Mouse (Mus musculus): ENCODE results near the gene Fxyd5. TPM values are rescaled to one million over a fixed set of nuclear protein-coding genes. Genes with fewer than 3 reads are reported as not detected.

Fxyd5 gene
- polyA plus RNA-seq, 1 experiment from 2014 or later: 9.1 TPM

DNA sequence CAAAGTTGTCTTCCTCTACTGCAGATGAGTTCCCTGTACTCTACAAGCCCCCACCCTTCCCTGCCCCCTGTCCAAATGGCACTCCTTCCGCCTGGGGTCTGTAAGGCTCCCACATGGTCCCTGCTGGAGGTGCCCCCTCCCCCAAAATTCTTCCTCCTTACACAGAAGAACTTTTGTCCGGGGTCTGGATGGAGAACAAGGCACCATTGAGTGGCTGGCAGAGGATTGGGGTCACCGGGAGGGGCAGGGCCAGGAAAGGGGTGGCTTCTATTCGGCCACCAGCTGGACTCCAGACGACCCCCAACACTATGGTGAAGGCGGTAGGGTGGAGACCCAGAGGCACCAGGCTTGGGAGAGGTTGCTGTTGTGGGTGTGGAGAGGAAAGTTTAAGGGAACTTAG lies 35.2 kb upstream of the Fxyd5 start:
- Histone ChIP-seq H3K4me1 (peaks cover 27% of the 10 kb centered on the region), H3K36me3 (replicated peaks) (no peaks in the 10 kb centered on the region), H3K4me3 (no peak overlapping the region), H3K27ac (replicated peaks) (peak overlapping the region; percentile 69), H3K9me3 (no peaks in the 10 kb centered on the region), H3K27me3 (replicated peaks; ENCODE audit: low read depth, poor library complexity, severe bottlenecking) (no peaks in the 10 kb centered on the region)
- DNase-seq (ENCODE audit: low spot score): peak; percentile 43
- 27% methylated on average over 6 of the region's 6 CpGs for WGBS

- no peaks in the 10 kb centered on the region for H3K36me3 ChIP-seq (replicated peaks)
- no peaks in the 10 kb centered on the region for H3K27me3 ChIP-seq (replicated peaks; ENCODE audit: low read depth, poor library complexity, severe bottlenecking)
- peaks cover 27% of the 10 kb centered on the region for H3K4me1 ChIP-seq
- DNase-seq (ENCODE audit: low spot score): no peak
- peak within 1 kb of the TSS; percentile 69 for H3K27ac ChIP-seq (replicated peaks)
- H3K9me3 ChIP-seq: no peaks in the 10 kb centered on the region
- 42% methylated on average over 5 of the region's 5 CpGs for WGBS
- H3K4me3 ChIP-seq: no peak within 1 kb of the TSS
Observed at GRCm38 (mm10) chr7:31076492-31076891, 34.2 kb upstream of the Fxyd5 start, which contains the start of gene Fxyd3. Fxyd3 (minus strand) TSS chr7:31076704.

DNA sequence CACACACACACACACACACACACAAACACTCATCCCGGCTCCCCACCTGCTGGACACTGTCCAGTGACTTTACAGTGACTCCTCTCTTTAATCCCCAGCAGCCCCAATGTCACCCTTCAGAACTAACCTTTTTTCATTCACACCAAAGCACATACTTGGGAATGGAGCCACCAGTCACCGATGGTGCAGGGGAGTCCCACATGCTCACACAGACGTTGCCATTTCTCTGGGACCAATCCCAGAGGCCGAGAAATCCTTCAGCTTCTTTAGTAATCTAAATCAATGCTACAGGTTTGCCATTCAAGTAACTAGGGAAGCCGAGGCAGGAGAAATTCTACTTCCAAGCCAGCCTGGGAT lies 32.4 kb upstream of the Fxyd5 start:
- no peak overlapping the region for H3K4me3 ChIP-seq
- H3K27me3 ChIP-seq (replicated peaks; ENCODE audit: low read depth, poor library complexity, severe bottlenecking): no peaks in the 10 kb centered on the region
- no peaks in the 10 kb centered on the region for H3K9me3 ChIP-seq
- 79% methylated on average over 5 of the region's 5 CpGs for WGBS
- 0 out of 2 replicates have a peak overlapping the region, but pooled peaks have one; percentile 10 for H3K27ac ChIP-seq (replicated peaks)
- no peak for DNase-seq (ENCODE audit: low spot score)
- peaks cover 27% of the 10 kb centered on the region for H3K4me1 ChIP-seq
- H3K36me3 ChIP-seq (replicated peaks): no peaks in the 10 kb centered on the region

DNA sequence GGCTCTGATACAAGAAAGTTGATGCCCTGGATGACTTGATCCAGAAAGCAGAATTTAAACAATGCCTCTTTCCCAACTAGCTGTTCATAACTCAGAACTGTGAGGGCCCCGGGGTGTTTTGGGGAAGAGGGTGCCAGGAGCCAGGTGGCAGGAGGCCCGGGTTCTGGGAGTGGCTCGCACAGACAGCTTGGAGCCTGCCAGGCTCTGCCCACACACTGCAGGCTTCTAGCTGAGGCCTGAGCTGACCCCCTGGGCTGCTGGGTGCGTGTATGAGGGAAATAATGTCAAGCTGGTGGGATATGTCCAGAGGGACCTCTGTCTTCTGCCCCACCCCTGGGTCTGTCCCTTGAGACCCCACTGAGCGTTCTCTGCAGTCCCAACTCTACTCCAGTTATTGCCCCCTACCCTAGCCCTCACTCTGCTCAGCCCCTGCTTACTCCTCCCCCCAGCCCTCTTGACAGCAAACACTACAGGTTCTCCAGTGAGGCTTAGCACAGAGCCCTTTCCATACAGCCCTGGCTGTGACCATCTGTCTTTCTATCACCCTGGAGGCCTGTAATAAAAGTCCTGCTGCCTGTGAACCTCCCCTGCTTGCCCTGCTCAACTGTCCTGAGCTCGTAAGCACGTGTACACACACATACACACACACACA lies 31.9 kb upstream of the Fxyd5 start:
- Histone ChIP-seq H3K4me3 (no peak overlapping the region), H3K4me1 (peaks cover 27% of the 10 kb centered on the region), H3K27me3 (replicated peaks; ENCODE audit: low read depth, poor library complexity, severe bottlenecking) (no peaks in the 10 kb centered on the region), H3K27ac (replicated peaks) (0 out of 2 replicates have a peak overlapping the region, but pooled peaks have one; percentile 10), H3K36me3 (replicated peaks) (no peaks in the 10 kb centered on the region), H3K9me3 (no peaks in the 10 kb centered on the region)
- no peak for DNase-seq (ENCODE audit: low spot score)
- 68% methylated on average over 7 of the region's 7 CpGs for WGBS

DNA sequence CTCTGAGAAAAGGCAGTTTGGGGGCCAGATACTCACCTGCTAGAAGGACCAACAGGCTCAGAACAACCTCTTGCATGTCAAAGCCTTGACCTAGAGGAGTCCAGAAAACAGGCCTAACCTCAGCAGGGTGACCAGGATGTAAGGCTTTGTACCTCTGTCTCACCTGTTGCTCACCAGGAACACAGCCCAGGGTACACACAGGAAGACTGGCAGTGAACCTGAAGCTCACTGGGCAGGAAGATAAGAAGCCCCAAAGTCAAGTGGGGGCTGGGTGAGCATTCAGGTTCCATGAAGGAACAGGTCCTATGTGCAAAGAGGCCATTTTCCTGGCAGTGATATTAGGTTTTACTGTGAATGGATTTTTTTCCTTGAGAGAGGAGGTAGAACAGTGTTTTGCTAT lies 31.3 kb upstream of the Fxyd5 start:
- Histone ChIP-seq H3K4me3 (no peak overlapping the region), H3K36me3 (replicated peaks) (no peaks in the 10 kb centered on the region), H3K27me3 (replicated peaks; ENCODE audit: low read depth, poor library complexity, severe bottlenecking) (no peaks in the 10 kb centered on the region), H3K9me3 (no peaks in the 10 kb centered on the region), H3K4me1 (peaks cover 27% of the 10 kb centered on the region), H3K27ac (replicated peaks) (no peak overlapping the region)
- no peak for DNase-seq (ENCODE audit: low spot score)

GRCm38 (mm10) chr7:31072326-31072725 lies 30.0 kb upstream of the Fxyd5 start:
- H3K4me1 ChIP-seq: peaks cover 18% of the 10 kb centered on the region
- no peaks in the 10 kb centered on the region for H3K36me3 ChIP-seq (replicated peaks)
- 54% methylated on average over 9 of the region's 9 CpGs for WGBS
- H3K9me3 ChIP-seq: no peaks in the 10 kb centered on the region
- no peak for DNase-seq (ENCODE audit: low spot score)
- no peaks in the 10 kb centered on the region for H3K27me3 ChIP-seq (replicated peaks; ENCODE audit: low read depth, poor library complexity, severe bottlenecking)
- no peak overlapping the region for H3K4me3 ChIP-seq
- H3K27ac ChIP-seq (replicated peaks): peak overlapping the region; percentile 30; the same call in 1 of the 2 replicates

DNA sequence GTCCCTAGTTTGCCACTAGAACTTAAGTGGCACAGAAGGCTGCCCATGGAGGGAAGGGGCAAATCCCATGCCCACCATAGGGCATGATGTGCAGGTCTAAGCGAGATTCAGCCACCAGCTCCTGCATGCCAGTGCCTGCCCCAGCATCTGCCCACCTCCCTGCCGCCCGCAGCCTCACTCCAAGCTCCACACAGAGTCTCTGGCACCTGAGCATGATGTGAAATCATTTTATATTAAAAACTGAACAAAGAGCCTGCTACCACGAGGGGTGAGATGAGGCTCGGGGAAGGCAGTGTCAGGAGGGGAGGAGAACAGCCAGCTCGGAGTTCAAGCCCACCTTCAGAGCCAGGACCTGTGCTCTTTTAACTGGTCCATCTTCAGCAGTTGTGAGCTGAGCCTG lies 28.0 kb upstream of the Fxyd5 start:
- Histone ChIP-seq H3K36me3 (replicated peaks) (no peaks in the 10 kb centered on the region), H3K4me3 (no peak overlapping the region), H3K9me3 (no peaks in the 10 kb centered on the region), H3K27ac (replicated peaks) (no peak overlapping the region), H3K27me3 (replicated peaks; ENCODE audit: low read depth, poor library complexity, severe bottlenecking) (no peaks in the 10 kb centered on the region), H3K4me1 (peaks cover 11% of the 10 kb centered on the region)
- DNase-seq (ENCODE audit: low spot score): no peak
- 88% methylated on average over 6 of the region's 6 CpGs for WGBS

DNA sequence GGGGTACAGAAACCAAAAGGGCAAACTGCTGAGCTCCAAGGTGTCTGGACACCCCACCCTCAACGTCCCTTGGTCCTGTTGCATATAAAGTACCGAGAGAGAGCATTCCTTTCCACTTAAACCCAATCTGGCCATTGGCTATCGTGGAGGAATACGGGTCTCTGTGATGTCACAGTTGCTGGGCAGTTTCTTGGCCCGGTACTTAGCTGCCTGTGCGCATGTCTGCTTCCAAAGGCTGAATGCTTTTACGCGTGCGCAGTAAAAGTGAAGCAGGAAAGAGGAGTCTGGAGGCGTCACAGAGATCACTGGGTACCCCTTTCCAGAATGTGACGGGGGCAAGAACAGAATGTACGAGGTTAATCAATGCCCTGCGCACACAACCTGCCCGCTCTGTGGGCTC lies 27.2 kb upstream of the Fxyd5 start:
- Histone ChIP-seq H3K4me3 (no peak overlapping the region), H3K4me1 (peaks cover 11% of the 10 kb centered on the region), H3K27ac (replicated peaks) (no peak overlapping the region), H3K36me3 (replicated peaks) (no peaks in the 10 kb centered on the region), H3K27me3 (replicated peaks; ENCODE audit: low read depth, poor library complexity, severe bottlenecking) (no peaks in the 10 kb centered on the region), H3K9me3 (no peaks in the 10 kb centered on the region)
- no peak for DNase-seq (ENCODE audit: low spot score)
- 88% methylated on average over 14 of the region's 14 CpGs for WGBS

GRCm38 (mm10) chr7:31067836-31068235 lies 25.6 kb upstream of the Fxyd5 start:
- Histone ChIP-seq H3K27me3 (replicated peaks; ENCODE audit: low read depth, poor library complexity, severe bottlenecking) (no peaks in the 10 kb centered on the region), H3K27ac (replicated peaks) (no peak overlapping the region), H3K4me3 (no peak overlapping the region), H3K9me3 (no peaks in the 10 kb centered on the region), H3K4me1 (peaks cover 11% of the 10 kb centered on the region), H3K36me3 (replicated peaks) (no peaks in the 10 kb centered on the region)
- DNase-seq (ENCODE audit: low spot score): no peak
- 49% methylated on average over 5 of the region's 5 CpGs for WGBS

GRCm38 (mm10) chr7:31063074-31063560 lies 20.8 kb upstream of the Fxyd5 start:
- no peaks in the 10 kb centered on the region for H3K36me3 ChIP-seq (replicated peaks)
- no peaks in the 10 kb centered on the region for H3K9me3 ChIP-seq
- H3K4me1 ChIP-seq: peaks cover 19% of the 10 kb centered on the region
- WGBS: 89% methylated on average over 12 of the region's 12 CpGs
- no peak for DNase-seq (ENCODE audit: low spot score)
- H3K4me3 ChIP-seq: no peak overlapping the region
- H3K27ac ChIP-seq (replicated peaks): no peak overlapping the region
- no peaks in the 10 kb centered on the region for H3K27me3 ChIP-seq (replicated peaks; ENCODE audit: low read depth, poor library complexity, severe bottlenecking)

DNA sequence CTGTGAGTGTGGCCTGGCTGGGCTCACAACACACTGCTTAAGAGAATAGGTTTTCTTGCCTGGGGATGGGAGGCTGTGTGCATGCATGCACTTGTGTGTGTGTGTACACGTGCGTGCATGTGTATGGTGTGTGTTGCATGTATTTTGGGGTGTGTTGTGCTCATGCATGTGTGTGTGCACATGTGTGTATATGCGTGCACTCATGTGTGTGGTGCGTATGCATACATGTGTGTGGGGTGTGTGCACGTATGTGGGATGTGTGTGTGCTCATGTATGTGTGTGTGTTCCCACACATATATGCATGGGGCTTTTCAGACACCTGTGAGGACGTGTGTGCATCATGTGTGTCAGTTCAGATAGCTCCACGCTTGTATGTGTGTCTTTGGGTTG lies 18.3 kb upstream of the Fxyd5 start:
- peak overlapping the region; percentile 60; the same call in 1 of the 2 replicates for H3K27ac ChIP-seq (replicated peaks)

GRCm38 (mm10) chr7:31059919-31060620 lies 17.8 kb upstream of the Fxyd5 start:
- Histone ChIP-seq H3K27ac (replicated peaks) (peak overlapping the region; percentile 60), H3K9me3 (no peaks in the 10 kb centered on the region), H3K27me3 (replicated peaks; ENCODE audit: low read depth, poor library complexity, severe bottlenecking) (peaks cover 6% of the 10 kb centered on the region), H3K4me3 (peak overlapping the region; percentile 15; the same call in 1 of the 2 replicates), H3K4me1 (peaks cover 24% of the 10 kb centered on the region), H3K36me3 (replicated peaks) (no peaks in the 10 kb centered on the region)
- 60% methylated on average over 11 of the region's 11 CpGs for WGBS
- DNase-seq (ENCODE audit: low spot score): no peak

More for the DNA sequence above, 18.3 kb upstream of the Fxyd5 start:
- H3K27me3 ChIP-seq (replicated peaks; ENCODE audit: low read depth, poor library complexity, severe bottlenecking): 0 out of 2 replicates have a peak, but pooled peaks cover under 1% of the 10 kb centered on the region
- peaks cover 18% of the 10 kb centered on the region for H3K4me1 ChIP-seq
- no peak for DNase-seq (ENCODE audit: low spot score)
- peak overlapping the region; percentile 15; the same call in 1 of the 2 replicates for H3K4me3 ChIP-seq
- H3K36me3 ChIP-seq (replicated peaks): no peaks in the 10 kb centered on the region
- H3K9me3 ChIP-seq: no peaks in the 10 kb centered on the region
- 88% methylated on average over 7 of the region's 7 CpGs for WGBS

DNA sequence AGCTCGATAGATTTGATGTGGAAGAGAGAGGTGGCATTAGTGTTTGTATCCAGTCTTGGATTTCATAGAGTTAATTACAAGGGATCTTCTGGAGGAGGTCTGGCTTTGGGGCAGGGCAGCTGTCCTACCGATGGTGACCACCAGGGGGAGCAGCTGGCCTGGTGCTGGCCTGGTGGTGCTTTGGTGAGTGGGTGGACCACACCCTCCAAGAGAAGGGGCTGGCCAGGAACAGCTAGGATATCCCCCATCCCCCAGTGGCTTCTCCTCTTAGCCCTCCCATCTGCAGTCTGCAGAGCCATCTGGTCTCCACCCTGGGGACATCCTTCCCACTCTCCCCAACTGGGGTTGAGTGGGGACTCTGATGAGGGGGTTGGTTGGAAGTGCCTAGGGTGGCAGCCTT lies 16.8 kb upstream of the Fxyd5 start, which contains the start of gene Lgi4:
Gene Lgi4, plus strand, starts transcription at position 235 of the 400 bp plus-strand sequence.
- Histone ChIP-seq H3K4me1 (peaks cover 33% of the 10 kb centered on the region), H3K27me3 (replicated peaks; ENCODE audit: low read depth, poor library complexity, severe bottlenecking) (peaks cover 16% of the 10 kb centered on the region), H3K4me3 (no peak within 1 kb of the TSS), H3K9me3 (no peaks in the 10 kb centered on the region), H3K27ac (replicated peaks) (peak within 1 kb of the TSS; percentile 60), H3K36me3 (replicated peaks) (no peaks in the 10 kb centered on the region)
- WGBS: 2% methylated on average over 2 of the region's 2 CpGs
- DNase-seq (ENCODE audit: low spot score): peak; percentile 88

Measured in embryonic facial prominence, embryonic 10.5 days (tissue).